Mouse (Mus musculus): ENCODE results near the gene C1qtnf3.
A peak's percentile ranks its signal among the peaks of the same experiment; 100 is the strongest.

Gene C1qtnf3

DNA sequence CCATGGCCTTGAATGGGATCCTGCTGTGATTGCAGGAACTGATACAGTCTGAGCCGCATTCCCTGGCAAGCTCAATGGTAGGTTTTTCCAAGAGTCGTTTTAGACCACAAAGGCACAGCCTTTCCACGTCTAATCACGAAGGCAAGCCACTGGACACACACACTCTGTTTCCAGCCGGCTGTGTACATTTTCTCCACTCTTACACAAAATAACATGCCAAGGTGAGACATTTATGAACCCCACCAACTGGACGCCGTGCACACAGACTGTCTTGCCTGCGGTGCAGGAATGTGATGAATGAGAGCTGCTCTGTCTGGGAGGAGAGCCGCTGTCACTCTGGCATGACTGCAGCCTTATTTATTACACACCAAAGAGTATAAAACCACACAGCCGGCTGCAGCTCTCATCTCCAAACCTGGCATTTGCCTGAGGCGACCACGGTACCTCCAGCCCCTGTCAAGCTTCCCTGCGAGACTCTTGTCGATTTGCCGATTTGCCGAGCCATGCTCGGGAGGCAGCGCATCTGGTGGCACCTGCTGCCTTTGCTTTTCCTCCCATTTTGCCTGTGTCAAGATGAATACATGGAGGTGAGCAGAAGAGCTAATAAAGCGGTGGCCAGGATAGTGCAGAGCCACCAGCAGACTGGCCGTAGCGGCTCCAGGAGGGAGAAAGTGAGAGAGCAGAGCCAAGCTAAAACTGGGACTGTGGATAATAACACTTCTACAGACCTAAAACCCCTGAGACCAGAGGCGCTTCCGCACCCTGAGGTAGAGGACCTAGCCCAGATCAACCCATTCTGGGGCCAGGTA, at the start of gene C1qtnf3:
Gene C1qtnf3, plus strand, starts transcription at position 382 of the 809 bp plus-strand sequence.
- DNase-seq (ENCODE audit: low spot score in 2 of 2): no peak

DNA sequence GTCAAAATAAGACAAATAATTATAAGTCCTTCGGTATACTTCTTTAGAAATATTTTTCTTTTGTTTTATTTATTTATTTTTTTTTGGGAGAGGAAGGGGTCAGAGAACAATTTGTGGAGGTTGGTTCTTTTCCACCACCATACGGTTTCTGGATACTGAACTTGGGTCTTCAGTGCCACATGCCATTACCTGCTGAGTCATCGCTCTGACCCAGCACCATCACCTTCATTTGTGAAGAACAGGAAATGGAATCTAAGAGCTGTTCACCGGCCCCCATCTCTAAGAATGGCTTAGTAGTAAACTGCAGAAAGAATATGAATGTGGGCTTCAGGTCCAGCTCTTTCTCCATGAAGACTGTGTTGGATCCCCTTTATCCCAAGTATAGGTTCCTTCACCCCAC, 49.8 kb upstream of the C1qtnf3 start:
- DNase-seq (ENCODE audit: low spot score in 2 of 2): no peak

DNA sequence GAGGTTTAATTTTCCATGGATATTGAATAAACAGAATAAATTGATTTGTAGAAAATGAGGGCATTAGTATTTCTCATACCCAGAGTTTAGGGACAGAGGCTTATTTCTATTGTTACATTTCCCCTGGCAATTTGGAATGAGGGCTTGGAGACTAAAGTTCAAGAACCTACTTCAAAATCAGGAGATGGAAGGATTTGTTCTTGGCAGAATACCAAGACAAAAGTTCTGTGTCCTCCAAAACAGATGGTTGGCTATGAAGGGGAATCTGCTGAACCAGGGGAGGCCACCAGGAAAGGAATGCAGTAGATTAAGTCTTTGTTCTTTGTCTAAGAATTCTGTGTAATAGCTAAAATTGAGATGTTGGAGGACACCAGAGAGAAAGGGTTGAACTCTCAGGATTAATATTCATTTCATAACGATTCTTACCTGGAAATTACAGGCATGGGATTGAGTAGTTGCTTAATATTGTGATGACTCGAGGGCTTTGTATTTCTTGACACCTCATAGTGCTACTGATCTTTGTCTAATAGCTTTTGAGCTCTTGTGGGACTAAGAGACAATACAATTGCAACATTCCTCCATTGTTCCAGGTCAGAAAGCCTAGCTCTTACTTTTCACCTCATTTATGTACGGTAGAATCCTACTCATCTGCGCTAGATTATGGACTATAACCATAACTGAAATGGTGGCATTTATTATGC, 35.4 kb upstream of the C1qtnf3 start:
- DNase-seq (ENCODE audit: low spot score in 2 of 2): no peak

DNA sequence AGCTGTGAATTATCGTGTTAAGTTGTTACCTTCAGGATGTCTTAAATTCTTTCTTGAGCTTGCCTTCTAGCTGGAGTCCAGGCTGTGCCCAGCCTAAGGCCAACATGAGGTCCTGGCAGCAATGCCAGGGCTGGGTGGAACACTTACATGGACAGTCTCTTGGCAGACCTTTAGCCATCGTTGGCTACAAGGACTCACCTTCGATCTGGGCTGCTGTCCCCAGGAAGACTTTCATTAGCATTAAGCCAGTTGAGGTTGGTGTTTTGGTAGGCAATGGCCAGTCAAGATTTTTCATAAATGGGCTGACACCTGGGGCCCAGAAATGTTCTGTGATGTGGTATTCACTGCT, 34.8 kb upstream of the C1qtnf3 start:
- no peak for DNase-seq (ENCODE audit: low spot score in 2 of 2)

- DNase-seq (ENCODE audit: low spot score in 2 of 2): no peak
Measured at GRCm38 (mm10) chr15:10920212-10920611, 31.9 kb upstream of the C1qtnf3 start.

DNA sequence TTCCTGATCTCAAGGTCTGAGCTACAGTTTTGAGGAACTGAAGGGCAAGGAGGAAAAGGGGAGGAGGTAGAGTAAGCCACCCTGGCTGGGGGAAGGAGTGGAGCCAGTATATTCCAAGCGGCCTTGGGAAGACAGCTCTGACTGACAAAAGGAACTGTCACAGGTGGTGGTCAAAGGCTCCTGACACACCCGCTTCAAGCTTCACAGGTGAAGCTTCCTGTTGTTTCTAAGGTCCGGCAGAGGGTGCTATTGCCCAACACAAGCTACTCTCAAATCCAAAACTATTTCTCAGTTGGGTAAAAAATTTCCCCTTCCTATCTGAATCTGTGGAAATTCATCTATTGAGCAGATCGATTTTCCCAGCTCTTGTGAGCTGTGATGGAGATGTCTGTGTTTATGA, 31.1 kb upstream of the C1qtnf3 start:
- no peak for DNase-seq (ENCODE audit: low spot score in 2 of 2)

DNA sequence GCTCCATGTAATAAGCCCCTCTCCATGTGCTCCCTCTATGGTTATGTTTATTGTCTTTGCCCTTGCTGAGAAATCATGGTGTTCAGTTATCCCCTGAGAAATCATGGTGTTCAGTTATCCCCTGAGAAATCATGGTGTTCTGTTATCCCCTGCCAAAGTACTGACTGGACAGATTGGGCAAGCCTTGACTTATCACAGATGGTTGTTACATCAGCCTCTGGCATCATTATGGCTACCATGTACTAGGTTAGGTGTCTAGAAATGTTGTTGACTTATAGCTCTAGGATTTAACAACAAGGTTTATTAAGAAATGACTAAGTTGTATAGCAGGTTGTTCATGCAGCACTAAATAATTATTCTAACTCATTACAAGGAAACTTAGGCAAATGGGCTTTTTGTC, 30.1 kb upstream of the C1qtnf3 start:
- no peak for DNase-seq (ENCODE audit: low spot score in 2 of 2)

DNA sequence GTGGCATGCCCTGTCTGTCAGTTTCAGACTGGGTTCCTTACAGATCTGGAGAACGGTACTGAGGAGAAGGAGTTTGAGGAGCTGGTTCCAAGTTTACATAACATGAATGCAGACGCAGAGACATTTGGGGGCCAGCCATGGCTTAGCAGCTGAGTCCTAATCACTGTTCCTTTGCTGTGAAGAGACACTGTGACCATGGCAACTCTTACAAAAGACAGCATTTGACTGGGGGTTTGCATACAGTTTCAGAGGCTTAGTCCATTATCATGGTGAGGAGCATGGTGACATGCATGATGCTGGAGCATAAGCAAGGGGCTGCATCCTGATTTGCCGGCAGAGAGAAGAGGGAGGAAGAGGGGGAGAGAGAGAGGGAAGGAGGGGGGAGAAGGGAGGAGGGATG, 29.6 kb upstream of the C1qtnf3 start:
- DNase-seq (ENCODE audit: low spot score in 2 of 2): peak in 1 of 2 experiments; percentile 7

DNA sequence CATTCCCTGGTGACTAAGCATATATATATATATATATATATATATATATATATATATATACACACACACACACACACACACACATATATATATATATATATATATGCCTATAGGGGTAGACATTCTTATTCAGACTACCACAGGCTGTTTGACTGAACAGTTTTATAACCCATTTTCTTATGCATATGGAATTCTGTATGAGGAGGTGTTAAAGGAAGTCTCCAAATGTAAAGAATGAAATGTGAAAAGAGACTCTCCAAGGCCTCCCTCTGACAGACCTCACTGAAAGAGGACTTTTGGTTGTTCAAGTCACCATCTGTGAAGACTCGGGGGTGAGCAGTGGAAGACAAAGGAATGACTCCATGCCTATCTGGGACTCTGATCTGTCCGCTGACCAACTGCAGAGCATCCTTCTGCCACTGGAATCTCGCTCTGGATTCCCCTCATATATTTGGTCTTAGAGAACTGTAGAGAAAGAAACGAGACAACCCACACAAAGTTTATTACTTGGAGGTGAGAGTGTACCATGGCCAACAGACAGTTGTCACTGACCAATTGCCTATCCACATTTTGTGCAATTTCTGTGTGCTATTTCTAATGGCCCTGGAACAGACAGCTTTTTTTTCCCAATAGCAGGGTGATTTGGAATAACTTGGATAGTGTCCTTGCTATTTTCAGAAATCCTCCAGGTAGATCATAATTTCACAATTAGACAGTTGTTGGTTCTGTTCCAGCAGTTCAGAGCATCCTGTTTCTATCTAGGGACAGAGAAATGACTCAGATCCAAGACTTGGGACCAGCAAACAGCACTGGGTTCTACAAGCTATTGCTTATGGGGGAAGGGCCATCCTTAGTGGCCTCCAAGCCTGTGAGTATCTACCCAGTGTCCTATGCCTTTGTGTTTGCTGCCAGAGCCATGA, 28.8 kb upstream of the C1qtnf3 start:
- DNase-seq (ENCODE audit: low spot score in 2 of 2): no peak

DNA sequence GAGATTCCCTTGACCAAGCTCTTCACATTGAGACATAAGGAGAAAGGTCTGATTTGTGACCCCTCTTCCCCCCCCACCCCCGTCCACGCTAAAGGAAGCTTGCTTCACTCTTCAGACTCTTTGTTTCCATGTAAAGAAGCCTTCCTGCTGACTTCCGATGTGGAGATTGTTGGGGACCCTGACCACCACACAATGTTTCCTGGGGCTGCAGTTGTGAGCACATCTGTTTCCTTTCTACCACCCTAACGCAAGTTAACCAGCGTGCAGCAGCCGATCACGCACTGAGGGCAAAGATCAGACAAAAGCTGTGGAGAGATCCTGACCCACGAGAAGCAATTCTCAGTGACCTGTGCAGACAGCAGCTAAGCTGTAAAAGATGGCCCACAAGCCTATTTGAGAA, 24.8 kb upstream of the C1qtnf3 start:
- no peak for DNase-seq (ENCODE audit: low spot score in 2 of 2)

DNA sequence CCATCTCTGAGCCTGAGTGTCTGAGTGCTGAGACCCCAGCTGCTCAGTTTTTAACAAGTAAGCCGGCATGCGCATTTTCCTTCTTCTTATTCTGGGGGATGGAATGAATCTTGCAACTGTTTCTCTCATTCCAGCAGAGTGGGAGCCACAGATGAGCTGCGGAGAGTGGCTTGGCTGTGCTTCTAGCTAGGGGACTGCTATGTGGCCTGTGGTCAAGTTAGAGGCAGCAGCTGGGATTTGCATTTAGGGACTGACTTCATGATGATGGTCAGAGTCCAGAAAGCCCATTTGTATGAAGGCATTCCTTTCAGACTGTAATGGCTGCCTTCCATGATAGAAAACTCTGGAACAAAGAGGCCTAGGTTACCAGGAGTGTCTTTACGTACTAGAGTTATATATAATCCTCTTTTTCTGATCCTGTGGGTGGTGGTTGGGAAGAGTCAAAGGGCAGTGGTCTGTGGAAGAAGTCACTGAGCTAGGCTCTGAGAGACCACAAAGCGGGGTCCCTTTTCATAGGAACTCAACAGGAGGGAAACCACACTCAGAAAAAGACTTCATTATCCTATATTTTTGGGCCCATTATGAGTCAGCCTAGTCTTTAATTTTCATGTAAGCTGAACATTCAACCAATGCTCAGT, 23.4 kb upstream of the C1qtnf3 start:
- no peak for DNase-seq (ENCODE audit: low spot score in 2 of 2)

DNA sequence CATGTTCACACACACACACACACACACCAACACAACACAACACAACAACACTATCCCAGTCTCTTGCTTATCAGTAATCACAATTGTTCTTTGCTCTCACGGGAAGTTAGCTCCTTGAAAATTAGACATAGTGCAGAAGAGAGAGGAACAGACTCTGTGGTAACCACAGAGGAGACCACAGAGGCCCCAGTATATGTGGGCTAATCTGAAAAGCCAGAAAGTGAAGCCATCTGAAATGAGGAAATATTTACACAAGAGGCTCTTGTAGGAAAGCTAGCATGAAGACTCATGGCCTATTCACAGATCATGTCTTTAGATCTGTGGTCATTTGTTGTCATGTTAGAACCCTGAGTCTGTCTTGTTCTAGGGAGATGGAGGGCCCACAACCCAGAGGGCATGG, 18.2 kb upstream of the C1qtnf3 start:
- DNase-seq (ENCODE audit: low spot score in 2 of 2): no peak

GRCm38 (mm10) chr15:10940148-10941108, 11.7 kb upstream of the C1qtnf3 start:
- no peak for DNase-seq (ENCODE audit: low spot score in 2 of 2)

DNA sequence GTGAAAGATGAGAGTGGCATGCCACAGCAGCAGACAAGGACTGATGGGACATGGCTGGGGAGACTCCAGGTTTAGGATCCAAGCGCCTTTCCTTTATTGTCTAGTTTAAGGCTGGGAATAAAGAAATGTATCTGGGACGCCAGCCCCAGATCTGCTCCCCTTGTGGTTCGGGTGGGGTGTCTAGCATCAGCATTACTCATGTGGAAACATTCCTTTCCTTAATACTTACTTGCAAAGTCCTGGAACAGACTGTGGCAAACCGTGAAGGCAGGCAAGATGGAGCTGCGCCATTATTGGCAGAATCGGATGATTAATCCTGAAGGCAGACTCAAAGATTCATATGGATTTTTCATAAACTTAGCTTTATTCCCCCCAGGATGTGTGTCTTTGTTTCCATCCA, 10.2 kb upstream of the C1qtnf3 start:
- DNase-seq (ENCODE audit: low spot score in 2 of 2): no peak

DNA sequence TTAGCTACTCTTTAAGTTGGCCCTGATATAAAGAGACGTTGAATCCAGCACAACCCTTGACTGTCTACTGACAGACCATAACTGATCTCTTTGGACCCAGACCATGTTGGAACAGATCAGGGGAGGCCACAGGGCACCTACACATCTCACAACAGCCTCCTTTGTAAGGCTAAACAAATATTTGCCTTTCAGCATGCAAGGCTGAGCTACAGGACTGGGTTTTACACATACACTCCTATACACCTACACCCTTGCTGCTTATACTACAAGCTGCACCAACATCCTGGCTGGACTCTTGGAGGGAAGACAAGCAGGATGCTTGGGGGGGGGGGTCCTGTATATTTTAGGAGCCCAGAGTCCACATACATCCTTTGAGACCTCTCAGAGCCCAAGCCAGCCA, 4.3 kb upstream of the C1qtnf3 start:
- DNase-seq (ENCODE audit: low spot score in 2 of 2): no peak

GRCm38 (mm10) chr15:10952760-10953305, 701 bp downstream of the C1qtnf3 start:
- no peak for DNase-seq (ENCODE audit: low spot score in 2 of 2)

GRCm38 (mm10) chr15:10953465-10953864, 1.3 kb downstream of the C1qtnf3 start:
- no peak for DNase-seq (ENCODE audit: low spot score in 2 of 2)

GRCm38 (mm10) chr15:10954381-10955016, 2.4 kb downstream of the C1qtnf3 start:
- DNase-seq (ENCODE audit: low spot score in 2 of 2): no peak

DNA sequence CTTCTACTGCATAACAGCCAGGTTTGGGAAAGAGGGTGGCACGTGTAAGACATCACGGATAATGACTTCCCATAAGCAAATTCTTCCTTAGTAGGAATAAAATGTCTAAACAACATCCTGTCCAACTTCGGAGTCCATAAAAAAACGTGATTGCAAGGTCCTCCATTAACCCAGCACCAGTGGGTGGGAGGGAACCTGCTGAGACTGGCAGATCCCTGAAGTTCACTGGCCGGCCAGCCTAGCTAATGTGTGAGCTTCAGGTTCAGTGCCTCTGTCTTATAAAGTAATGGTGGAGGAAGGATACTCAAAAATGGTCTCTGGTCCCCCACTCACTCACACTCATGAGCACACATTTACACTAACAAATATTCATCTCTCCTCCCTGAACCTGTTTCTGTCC, 3.0 kb downstream of the C1qtnf3 start:
- DNase-seq (ENCODE audit: low spot score in 2 of 2): no peak

DNA sequence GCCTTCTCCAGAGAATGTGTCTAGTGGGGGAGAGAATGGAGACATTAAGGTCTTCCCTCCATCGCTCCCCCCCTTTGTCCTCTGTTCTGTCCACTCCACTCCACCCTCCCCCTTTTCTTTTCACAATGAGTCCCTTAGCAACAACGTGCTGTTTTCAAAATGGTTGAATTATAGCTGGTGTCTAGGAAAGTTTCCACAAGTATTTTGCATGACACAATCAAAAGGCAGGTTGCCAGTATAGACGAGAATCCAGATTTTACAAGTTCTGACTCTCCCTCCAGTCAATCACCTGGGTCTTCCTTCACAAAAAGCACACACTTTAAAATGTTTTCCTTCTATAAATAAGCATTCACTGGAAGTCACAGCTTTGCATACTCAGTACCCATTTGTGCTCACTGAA, 4.6 kb downstream of the C1qtnf3 start:
- DNase-seq (ENCODE audit: low spot score in 2 of 2): no peak

Data from right cerebral cortex, adult 2 months (tissue).